ENCODE assay signal across 19 mouse cellular contexts in the genomic region with DNA sequence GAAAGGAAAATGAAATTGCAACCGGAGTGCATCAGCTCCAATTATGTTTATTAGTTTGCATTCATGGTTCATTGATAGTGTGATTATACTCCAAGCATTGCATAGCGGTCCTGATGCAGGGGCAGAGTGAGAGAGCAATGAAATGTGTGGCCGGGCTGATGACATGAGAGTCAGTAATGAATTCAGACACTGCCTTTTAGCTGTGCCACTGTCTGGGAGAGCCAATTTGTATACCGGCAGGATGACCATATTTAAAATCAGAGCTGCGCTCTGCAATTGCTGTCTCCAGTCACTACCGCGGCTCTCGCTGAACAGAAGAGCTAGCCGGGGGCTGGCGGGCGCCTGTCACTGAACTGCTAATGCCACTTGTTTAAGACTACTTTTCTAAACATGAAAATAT.
A peak's percentile ranks its signal among the peaks of the same experiment; 100 is the strongest.
DNase-seq lines count a peak whose midpoint lies in the region; ATAC-seq and TF ChIP-seq lines count a peak whose summit lies in the region.
"Had no signal": no experiment of that assay in that cellular context is flagged by ENCODE, and none has a peak within 500 bp of the region (broad histone marks: within the 10 kb centered on the region; RNA-seq: fewer than 3 reads in every experiment).

No protein-coding gene starts in this region.

- TF ChIP-seq CTCF in liver, adult 2 months (IDR thresholded peaks at IDR 0.05; ENCODE audit: low read depth, low read length) = no peak
- TF ChIP-seq CTCF in liver, postnatal 0 days (IDR thresholded peaks at IDR 0.05; ENCODE audit: low read depth) = no peak

- TF ChIP-seq EP300 in liver, postnatal 0 days (IDR thresholded peaks at IDR 0.05; ENCODE audit: low read depth) = no peak

- no peaks in the 10 kb centered on the region for H3K9me3 ChIP-seq in forebrain, embryonic 15.5 days
- H3K9me3 ChIP-seq in forebrain, embryonic 11.5 days (ENCODE audit: control insufficient read depth, low read length) = no peaks in the 10 kb centered on the region
- H3K9me3 ChIP-seq in liver, postnatal 0 days (ENCODE audit: low read length) = no peaks in the 10 kb centered on the region
- no peaks in the 10 kb centered on the region for H3K9me3 ChIP-seq in hindbrain, embryonic 14.5 days (ENCODE audit: control insufficient read depth, low read length)
- H3K9me3 ChIP-seq in midbrain, embryonic 16.5 days (replicated peaks; ENCODE audit: control insufficient read depth, low read length, poor library complexity, severe bottlenecking) = no peaks in the 10 kb centered on the region
- no peaks in the 10 kb centered on the region for H3K9me3 ChIP-seq in limb, embryonic 10.5 days (replicated peaks)
- H3K9me3 ChIP-seq: heart, embryonic 12.5 days; lung, embryonic 15.5 days; megakaryocyte, embryonic 14.5 days; neural tube, embryonic 12.5 days had no signal

- no peak for TF ChIP-seq POLR2A in liver, adult 2 months (IDR thresholded peaks at IDR 0.05; ENCODE audit: extremely low read depth, insufficient read depth, low read length)

- no peaks in the 10 kb centered on the region for H3K36me3 ChIP-seq in forebrain, embryonic 15.5 days
- H3K36me3 ChIP-seq in forebrain, embryonic 11.5 days (ENCODE audit: control insufficient read depth, insufficient read depth, low read length) = no peaks in the 10 kb centered on the region
- H3K36me3 ChIP-seq in liver, adult 2 months (ENCODE audit: control insufficient read depth, insufficient read depth, low read length) = peaks cover 12% of the 10 kb centered on the region
- H3K36me3 ChIP-seq in liver, postnatal 0 days (replicated peaks; ENCODE audit: insufficient read depth, low read length) = no peaks in the 10 kb centered on the region
- H3K36me3 ChIP-seq in hindbrain, embryonic 14.5 days (replicated peaks; ENCODE audit: control insufficient read depth, insufficient read depth) = no peaks in the 10 kb centered on the region
- no peaks in the 10 kb centered on the region for H3K36me3 ChIP-seq in midbrain, embryonic 16.5 days (ENCODE audit: control insufficient read depth, insufficient read depth, low read length)
- no peaks in the 10 kb centered on the region for H3K36me3 ChIP-seq in limb, embryonic 10.5 days
- H3K36me3 ChIP-seq: heart, embryonic 12.5 days; lung, embryonic 15.5 days; neural tube, embryonic 12.5 days had no signal

- no peak overlapping the region for H3K4me2 ChIP-seq in forebrain, embryonic 15.5 days (replicated peaks)
- H3K4me2 ChIP-seq in forebrain, embryonic 11.5 days (ENCODE audit: low read depth, low read length, severe bottlenecking) = no peak overlapping the region
- no peak overlapping the region for H3K4me2 ChIP-seq in liver, postnatal 0 days (ENCODE audit: low read depth, low read length)
- H3K4me2 ChIP-seq in hindbrain, embryonic 14.5 days (replicated peaks) = no peak overlapping the region
- no peak overlapping the region for H3K4me2 ChIP-seq in midbrain, embryonic 16.5 days (ENCODE audit: low read length)
- H3K4me2 ChIP-seq: heart, embryonic 12.5 days; lung, embryonic 15.5 days; neural tube, embryonic 12.5 days had no signal

- 62% methylated on average over 11 of the region's 11 CpGs for WGBS in forebrain, embryonic 15.5 days
- WGBS in forebrain, embryonic 11.5 days = 85% methylated on average over 11 of the region's 11 CpGs
- 91% methylated on average over 11 of the region's 11 CpGs for WGBS in liver, adult 2 months
- 86% methylated on average over 11 of the region's 11 CpGs for WGBS in liver, postnatal 0 days (ENCODE audit: insufficient replicate concordance)
- WGBS in hindbrain, embryonic 14.5 days = 57% methylated on average over 11 of the region's 11 CpGs
- 56% methylated on average over 11 of the region's 11 CpGs for WGBS in midbrain, embryonic 16.5 days
- WGBS in limb, embryonic 10.5 days = 95% methylated on average over 11 of the region's 11 CpGs

- H3K79me2 ChIP-seq in liver, adult 2 months (ENCODE audit: control insufficient read depth, insufficient read depth, low read length) = peaks cover 17% of the 10 kb centered on the region

- peak overlapping the region; percentile 33; the same call in 1 of the 2 replicates for H3K27ac ChIP-seq in forebrain, embryonic 15.5 days (replicated peaks)
- H3K27ac ChIP-seq in forebrain, embryonic 11.5 days (ENCODE audit: low read depth, low read length) = no peak overlapping the region
- peak overlapping the region; percentile 57 for H3K27ac ChIP-seq in liver, adult 2 months (replicated peaks; ENCODE audit: insufficient read depth, low read depth, low read length)
- H3K27ac ChIP-seq in liver, postnatal 0 days (ENCODE audit: low read depth) = no peak overlapping the region; the same call in 1 of the 2 replicates
- H3K27ac ChIP-seq in hindbrain, embryonic 14.5 days = no peak overlapping the region; the same call in 1 of the 2 replicates
- H3K27ac ChIP-seq in midbrain, embryonic 16.5 days (ENCODE audit: low read length) = no peak overlapping the region; the same call in 1 of the 2 replicates
- H3K27ac ChIP-seq in limb, embryonic 10.5 days = no peak overlapping the region
- H3K27ac ChIP-seq: liver, embryonic 14.5 days; lung, embryonic 15.5 days; neural tube, embryonic 12.5 days had no signal

- DNase-seq in forebrain, embryonic 11.5 days (ENCODE audit: low spot score) = no peak
- DNase-seq in liver, adult 2 months (ENCODE audit: extremely low read depth, low read depth, low spot score) = no peak
- DNase-seq in liver, postnatal 0 days = no peak
- no peak for DNase-seq in hindbrain, embryonic 14.5 days (ENCODE audit: low spot score)
- DNase-seq in limb, embryonic 10.5 days (ENCODE audit: low spot score) = no peak
- no peak for DNase-seq in ovary, postnatal 14 days (ENCODE audit: low spot score)
- DNase-seq: adrenal gland, postnatal 25 days; cerebellum, adult 9-11 months; heart, postnatal 10 days; kidney, postnatal 36 days; lung, postnatal 36 days; right cerebral cortex, postnatal 14 days had no signal

- no peaks in the 10 kb centered on the region for H3K27me3 ChIP-seq in forebrain, embryonic 15.5 days
- H3K27me3 ChIP-seq in forebrain, embryonic 11.5 days (ENCODE audit: control insufficient read depth, insufficient read depth, low read length) = no peaks in the 10 kb centered on the region
- no peaks in the 10 kb centered on the region for H3K27me3 ChIP-seq in liver, adult 2 months (ENCODE audit: control insufficient read depth, insufficient read depth, low read length)
- no peaks in the 10 kb centered on the region for H3K27me3 ChIP-seq in liver, postnatal 0 days (ENCODE audit: insufficient read depth, low read length)
- no peaks in the 10 kb centered on the region for H3K27me3 ChIP-seq in hindbrain, embryonic 14.5 days (ENCODE audit: control insufficient read depth, insufficient read depth, low read length)
- H3K27me3 ChIP-seq in midbrain, embryonic 16.5 days (ENCODE audit: control insufficient read depth, insufficient read depth, low read depth, low read length) = no peaks in the 10 kb centered on the region; the same call in 1 of the 2 replicates
- no peaks in the 10 kb centered on the region for H3K27me3 ChIP-seq in limb, embryonic 10.5 days (ENCODE audit: low read depth, poor library complexity, severe bottlenecking)
- H3K27me3 ChIP-seq: heart, embryonic 12.5 days; lung, embryonic 15.5 days; neural tube, embryonic 12.5 days had no signal

- no peak overlapping the region for H3K4me3 ChIP-seq in forebrain, embryonic 15.5 days
- no peak overlapping the region for H3K4me3 ChIP-seq in forebrain, embryonic 11.5 days (ENCODE audit: low read depth, low read length)
- H3K4me3 ChIP-seq in liver, adult 2 months (ENCODE audit: insufficient read depth, low read depth, low read length) = no peak overlapping the region
- H3K4me3 ChIP-seq in liver, postnatal 0 days (ENCODE audit: low read depth, low read length) = no peak overlapping the region
- no peak overlapping the region for H3K4me3 ChIP-seq in hindbrain, embryonic 14.5 days (replicated peaks; ENCODE audit: low read length)
- H3K4me3 ChIP-seq in midbrain, embryonic 16.5 days (ENCODE audit: low read depth, low read length) = no peak overlapping the region
- no peak overlapping the region for H3K4me3 ChIP-seq in limb, embryonic 10.5 days
- H3K4me3 ChIP-seq: heart, embryonic 12.5 days; lung, embryonic 15.5 days; neural tube, embryonic 12.5 days had no signal

- H3K4me1 ChIP-seq in forebrain, embryonic 15.5 days = peaks cover 29% of the 10 kb centered on the region
- H3K4me1 ChIP-seq in forebrain, embryonic 11.5 days (replicated peaks; ENCODE audit: control insufficient read depth, insufficient read depth, low read length) = 0 out of 2 replicates have a peak, but pooled peaks cover 2% of the 10 kb centered on the region
- peaks cover 28% of the 10 kb centered on the region for H3K4me1 ChIP-seq in liver, adult 2 months (ENCODE audit: control insufficient read depth, insufficient read depth, low read length)
- H3K4me1 ChIP-seq in liver, postnatal 0 days (ENCODE audit: insufficient read depth) = peaks cover 21% of the 10 kb centered on the region
- peaks cover 11% of the 10 kb centered on the region for H3K4me1 ChIP-seq in hindbrain, embryonic 14.5 days (replicated peaks; ENCODE audit: control insufficient read depth, insufficient read depth, low read length)
- peaks cover 2% of the 10 kb centered on the region; the same call in 1 of the 2 replicates for H3K4me1 ChIP-seq in midbrain, embryonic 16.5 days (ENCODE audit: control insufficient read depth, insufficient read depth, low read length)
- H3K4me1 ChIP-seq in limb, embryonic 10.5 days = peaks cover 10% of the 10 kb centered on the region
- H3K4me1 ChIP-seq: lung, embryonic 15.5 days had no signal

- H3K9ac ChIP-seq in forebrain, embryonic 15.5 days (replicated peaks) = no peak overlapping the region
- no peak overlapping the region for H3K9ac ChIP-seq in forebrain, embryonic 11.5 days (ENCODE audit: low read length)
- H3K9ac ChIP-seq in liver, adult 2 months (ENCODE audit: low read depth, low read length) = no peak overlapping the region
- no peak overlapping the region for H3K9ac ChIP-seq in liver, postnatal 0 days (replicated peaks)
- H3K9ac ChIP-seq in hindbrain, embryonic 14.5 days = no peak overlapping the region
- no peak overlapping the region for H3K9ac ChIP-seq in midbrain, embryonic 16.5 days (ENCODE audit: low read depth, low read length)
- H3K9ac ChIP-seq: heart, embryonic 12.5 days; liver, embryonic 14.5 days; lung, embryonic 15.5 days; neural tube, embryonic 12.5 days had no signal

- ATAC-seq in forebrain, embryonic 15.5 days (replicated peaks) = no peak
- no peak for ATAC-seq in forebrain, embryonic 11.5 days (replicated peaks; ENCODE audit: low FRiP score)
- ATAC-seq in liver, postnatal 0 days = no peak
- peak; percentile 78 for ATAC-seq in hindbrain, embryonic 14.5 days (ENCODE audit: low FRiP score)
- peak; percentile 45; the same call in 1 of the 2 replicates for ATAC-seq in midbrain, embryonic 16.5 days

Comparison
In these comparisons a context has a peak if more than half of its experiments do, and no peak if none do; other contexts are left out.
1. H3K27ac ChIP-seq: peak in forebrain, embryonic 15.5 days (single experiment) and liver, adult 2 months (single experiment); none in forebrain, embryonic 11.5 days (single experiment), liver, postnatal 0 days (single experiment), hindbrain, embryonic 14.5 days (single experiment), midbrain, embryonic 16.5 days (single experiment) and limb, embryonic 10.5 days (single experiment).
2. ATAC-seq: peak in hindbrain, embryonic 14.5 days (single experiment) and midbrain, embryonic 16.5 days (single experiment); none in forebrain, embryonic 15.5 days (single experiment), forebrain, embryonic 11.5 days (single experiment) and liver, postnatal 0 days (single experiment).